Mouse (Mus musculus) heart, adult 18-20 months (tissue): ENCODE measurements at regions not wholly inside any gene's neighbourhood (a gene's known extent, or its start where the extent isn't known, plus 50 kb on each side); places are given as distances from the start of the nearest gene placed in this dataset.
"Not testable (repeated sequence)": the region's sequence is repeated elsewhere in the genome, so short reads cannot be mapped to it uniquely, and the experiment has no call there.

ENCODE experiments used
- DNase-seq, 2 experiments: peaks; one replicate each; pipeline ENCODE4 v3.0.0; 2021 to 2022; ENCODE audit warnings: mixed read lengths in 1 of 2

DNA sequence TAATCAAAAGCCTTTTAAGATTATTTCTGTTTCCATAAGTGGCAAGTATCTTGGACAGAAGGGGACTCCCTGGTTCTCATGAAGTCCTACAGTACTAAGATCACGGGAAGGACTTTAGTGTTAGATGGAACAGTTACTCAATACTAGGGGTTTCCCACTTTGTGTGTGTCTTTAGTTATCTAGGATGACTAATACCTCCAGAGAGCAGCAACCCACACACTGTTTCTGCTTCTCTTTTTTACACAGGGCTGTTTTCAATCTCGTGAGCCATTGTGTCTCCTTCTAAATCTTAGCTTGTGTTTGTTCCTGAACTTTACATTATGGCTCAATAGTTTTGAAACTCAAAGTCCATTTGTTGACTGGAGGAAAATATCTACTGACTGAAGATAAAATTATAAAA, 496.5 kb upstream of the Impg1 start:
- no peak for DNase-seq

DNA sequence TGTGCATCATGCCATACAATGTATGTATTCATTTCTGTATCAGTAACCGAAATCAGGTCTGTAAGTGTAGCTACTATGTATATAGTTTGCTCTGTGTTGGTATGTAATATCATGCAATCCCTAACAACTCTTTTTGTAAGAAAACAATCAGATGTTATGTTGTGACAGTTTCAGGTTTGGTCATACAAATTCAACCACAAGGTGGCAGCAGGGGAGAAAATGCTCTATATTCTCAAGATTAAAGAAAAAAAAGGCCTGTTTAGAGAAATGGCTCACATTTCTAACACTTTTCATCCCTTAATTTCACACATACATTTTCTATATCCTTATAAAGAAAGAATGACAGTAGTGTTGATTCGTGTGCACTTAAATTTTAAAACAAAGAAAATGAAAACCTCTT, 477.7 kb upstream of the Impg1 start:
- peak in 1 of 2 experiments; percentile 2 for DNase-seq

DNA sequence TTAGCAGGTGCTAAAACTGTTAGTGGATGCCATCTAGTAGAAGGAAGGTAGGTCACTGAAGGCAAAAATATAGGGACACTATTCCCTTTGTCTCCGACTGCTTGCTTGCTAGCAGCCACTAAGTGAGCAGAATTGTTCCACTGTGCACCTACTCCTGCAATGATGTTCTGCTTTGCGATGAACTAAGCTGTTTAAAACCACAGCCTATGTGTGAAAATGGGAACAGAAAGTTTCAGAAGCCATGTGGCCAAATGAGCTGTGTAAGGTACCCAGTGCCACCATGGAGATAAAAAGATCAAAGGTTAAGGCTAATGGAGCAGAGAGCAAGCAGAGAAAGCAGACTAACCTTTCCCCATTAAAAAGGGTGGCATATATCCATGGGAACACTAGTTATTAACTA, 476.1 kb upstream of the Impg1 start:
- no peak for DNase-seq

DNA sequence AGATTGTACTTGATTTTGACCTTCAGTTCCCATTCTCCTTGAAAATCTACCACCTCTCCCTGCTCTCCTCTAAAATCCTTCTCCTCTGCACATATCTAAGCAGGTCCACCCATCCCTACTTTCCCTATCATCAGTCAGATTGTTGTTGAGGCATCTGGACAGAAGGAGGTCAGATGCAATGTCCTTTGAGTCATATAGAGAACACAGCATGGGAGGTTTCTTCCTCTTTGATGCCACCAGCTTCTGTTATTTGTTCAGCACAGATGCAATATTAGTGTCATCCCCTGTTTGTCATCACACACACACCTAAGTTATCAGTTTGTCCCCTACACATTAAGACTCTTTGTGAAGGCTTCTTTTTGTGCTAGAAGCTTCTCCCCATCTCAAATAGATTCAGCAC, 473.0 kb upstream of the Impg1 start:
- DNase-seq, result no peak

DNA sequence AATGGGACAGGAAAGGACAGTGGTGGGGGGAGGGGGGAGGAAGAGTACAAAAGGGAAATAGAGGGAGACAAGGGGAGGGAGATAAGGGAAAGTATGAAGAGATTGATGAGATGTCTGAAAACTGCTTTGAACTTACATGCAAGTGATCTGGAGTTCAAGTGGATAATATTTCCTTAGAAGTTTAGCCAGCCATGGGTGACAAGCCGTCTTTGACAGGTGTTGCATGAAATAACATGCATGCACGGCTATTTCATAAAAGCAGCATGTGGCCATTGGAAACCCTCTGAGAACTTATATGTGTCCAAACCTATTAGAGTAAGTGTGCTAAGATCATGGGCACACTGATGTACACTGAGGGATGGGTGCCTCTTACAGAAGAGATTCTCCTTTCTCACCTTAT, 465.3 kb upstream of the Impg1 start:
- no peak for DNase-seq

DNA sequence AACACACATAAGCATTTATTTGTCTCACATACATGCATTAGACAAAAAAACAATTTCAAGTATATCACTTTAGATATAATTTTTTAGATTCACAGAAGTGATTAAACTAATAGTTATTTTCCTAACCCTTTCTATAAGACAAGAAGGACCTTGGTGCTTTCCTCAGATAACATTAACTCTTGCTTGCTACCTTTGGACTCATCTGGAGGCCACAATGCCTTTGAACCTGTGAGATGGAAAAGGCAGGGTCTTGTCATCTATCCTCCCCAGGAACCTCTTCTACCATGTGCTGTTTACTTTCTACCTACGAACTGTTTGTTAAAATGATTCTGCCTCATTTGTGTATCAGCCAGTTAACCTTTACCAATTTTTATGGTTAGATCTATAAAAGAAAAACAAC, 455.0 kb upstream of the Impg1 start:
- no peak for DNase-seq

DNA sequence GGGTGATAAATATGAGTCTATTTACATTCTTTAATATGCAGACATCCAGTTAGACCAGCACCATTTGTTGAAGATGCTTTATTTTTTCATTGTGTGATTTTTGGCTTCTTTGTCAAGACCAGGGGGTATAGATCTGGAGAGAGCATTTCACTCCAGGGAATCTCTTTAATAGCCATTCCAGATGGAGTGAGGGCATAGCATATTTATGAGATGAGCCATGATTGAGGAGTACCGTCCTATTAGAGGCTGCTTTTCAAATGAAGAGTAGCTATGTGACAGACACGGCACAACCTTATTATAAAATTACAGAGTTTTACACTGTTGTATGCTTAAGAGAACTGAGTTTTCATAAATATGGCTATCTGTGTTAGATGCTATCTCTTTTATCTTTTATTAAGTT, 448.6 kb upstream of the Impg1 start:
- DNase-seq, result no peak

DNA sequence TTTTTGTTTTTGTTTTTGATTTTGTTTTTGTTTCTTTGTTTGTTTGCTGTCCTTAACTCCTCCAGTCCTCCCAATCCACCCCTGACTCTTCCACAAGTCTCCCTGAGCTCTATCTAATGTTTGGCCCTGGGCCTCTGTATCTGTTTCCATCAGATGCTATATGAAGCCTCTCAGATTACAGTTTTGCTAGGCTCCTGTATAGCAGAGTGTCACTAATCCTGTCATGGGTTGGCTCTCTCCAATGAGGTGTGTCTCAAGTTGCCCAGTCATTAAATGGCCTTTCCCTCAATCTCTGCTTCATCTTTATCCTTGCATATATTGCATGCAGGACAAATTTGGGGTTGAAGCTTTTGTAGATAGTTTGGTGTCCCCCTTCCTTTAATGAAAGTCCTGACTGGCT, 446.9 kb upstream of the Impg1 start:
- no peak for DNase-seq

DNA sequence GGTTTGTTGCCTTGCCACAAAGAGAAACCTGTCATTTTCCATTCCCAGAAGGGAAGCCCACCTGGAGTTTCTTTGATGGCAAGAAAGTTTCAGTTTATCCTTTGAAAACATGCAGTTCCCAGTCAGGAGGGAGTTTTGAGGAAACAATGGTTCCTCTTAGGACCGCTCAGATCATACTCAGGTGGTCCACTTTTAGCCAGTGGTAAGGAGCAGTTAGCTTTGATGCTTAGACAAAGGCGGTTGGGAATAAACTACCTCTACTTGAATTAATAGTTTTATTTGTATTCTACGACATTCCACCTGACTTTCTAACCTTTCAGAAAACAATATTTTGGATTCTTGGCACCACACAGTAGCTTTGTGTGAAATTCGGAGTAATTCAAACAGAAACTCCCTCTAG, 401.5 kb upstream of the Impg1 start:
- DNase-seq, result no peak

DNA sequence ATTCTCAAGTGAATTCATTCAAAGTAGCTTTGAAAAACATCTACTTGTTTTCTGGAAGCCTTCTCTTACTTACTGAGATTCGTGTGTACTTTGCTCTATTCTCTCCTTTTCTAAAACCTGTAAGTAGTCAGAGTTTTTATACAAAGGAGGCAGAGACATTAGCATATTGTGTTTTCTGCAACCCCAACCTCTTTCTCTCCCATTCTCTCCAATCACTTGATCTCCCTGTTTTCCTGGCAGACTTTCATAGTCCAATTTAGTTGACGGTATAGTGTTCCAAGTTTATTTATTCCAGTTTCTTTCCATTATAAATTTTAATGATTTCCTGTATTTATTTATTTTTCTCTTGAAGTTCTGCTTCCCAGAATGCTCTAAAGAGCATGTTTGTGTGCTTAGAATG, 393.7 kb upstream of the Impg1 start:
- no peak for DNase-seq

DNA sequence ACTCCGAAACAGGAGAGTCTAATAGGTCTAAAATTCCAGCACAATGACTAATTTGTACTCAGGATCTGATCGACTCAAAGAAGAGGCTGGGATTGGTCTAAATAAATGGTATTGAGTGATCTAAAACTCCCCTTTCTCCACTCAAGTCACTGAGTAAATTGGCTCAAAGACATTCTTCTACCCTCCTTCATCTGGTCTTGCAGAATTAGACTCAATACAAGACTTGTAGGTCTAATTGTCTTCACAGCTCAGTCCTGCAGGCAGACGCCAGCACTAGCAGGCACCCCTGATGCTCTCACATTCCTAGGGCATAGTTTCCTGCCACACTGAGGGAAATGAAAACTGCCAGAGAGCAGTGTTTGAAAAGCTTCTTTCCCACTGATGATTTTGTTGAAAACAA, 382.9 kb upstream of the Impg1 start:
- DNase-seq, result no peak

DNA sequence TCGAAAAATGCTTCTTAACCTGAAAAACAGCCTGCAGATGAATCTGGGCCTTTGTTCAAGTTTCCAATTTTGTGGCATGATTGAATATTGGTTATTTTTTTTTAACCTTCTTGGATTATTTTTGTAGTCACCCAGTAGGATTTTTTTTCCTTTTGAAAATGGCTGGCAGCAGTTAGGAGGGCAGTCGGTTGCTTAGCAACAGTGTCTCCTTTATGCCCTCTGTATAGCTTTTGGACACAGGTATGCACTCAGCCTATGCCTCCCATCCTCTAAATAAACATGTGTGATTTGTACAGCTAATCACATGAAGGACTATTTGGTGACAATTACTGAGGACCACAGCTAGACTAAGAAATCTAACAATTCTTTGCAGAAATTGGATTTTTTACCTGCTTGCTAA, 367.5 kb upstream of the Impg1 start:
- DNase-seq, result no peak

DNA sequence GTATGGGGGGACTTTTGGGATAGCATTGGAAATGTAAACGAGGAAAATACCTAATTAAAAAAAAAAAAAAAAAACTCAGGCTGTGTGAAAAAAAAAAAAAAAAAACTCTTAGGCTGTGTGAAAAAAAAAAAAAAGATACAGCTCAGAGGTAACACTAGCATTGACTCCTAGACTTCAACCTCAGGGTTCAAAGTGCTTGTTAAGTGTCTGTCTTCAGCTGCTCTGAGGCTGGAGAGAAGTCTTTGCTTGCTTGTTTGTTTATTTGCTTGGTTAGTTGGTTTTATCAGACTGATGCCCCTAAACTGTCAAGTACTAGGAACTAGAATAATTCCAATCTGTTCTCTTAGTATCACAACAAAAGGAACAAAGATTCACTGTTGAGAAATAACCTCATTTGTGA, 360.1 kb upstream of the Impg1 start:
- DNase-seq, result no peak

DNA sequence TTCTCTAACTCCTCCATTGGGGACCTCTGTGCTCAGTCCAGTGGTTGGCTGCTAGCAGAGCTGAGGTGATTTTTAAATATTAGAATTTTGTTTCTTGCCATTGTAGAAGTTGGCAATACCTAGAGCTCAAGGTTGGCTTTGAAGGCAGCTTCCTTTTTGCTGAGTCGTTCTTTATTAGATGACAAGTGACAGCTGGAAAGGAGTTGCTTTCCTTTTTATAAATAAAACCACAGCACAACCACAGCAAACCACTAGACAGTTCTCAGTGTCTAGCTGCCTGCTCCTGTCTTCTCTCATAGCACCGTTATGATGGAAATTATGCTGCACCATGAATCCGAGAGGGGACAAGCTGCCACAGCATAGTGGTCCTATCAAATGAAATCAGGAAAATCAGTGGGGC, 354.8 kb upstream of the Impg1 start:
- DNase-seq, result no peak

DNA sequence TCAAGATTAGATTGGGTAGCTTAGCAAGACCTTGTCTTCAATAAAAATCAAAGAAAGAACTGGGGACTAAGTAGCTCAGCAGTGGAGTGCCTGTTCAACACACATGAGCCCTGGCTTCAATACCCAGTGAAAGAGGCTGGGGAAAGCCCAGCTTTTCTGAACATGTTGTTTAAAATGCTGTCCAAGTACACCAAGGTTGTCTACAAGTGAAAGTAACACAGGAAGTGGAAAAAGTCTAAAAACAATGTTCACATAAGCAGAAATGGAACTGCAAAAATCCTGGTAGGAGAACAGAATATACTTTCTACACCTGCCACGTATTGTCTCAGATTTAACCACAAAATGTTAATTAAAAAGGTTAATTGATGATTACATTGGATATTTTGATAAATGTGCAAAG, 353.8 kb upstream of the Impg1 start:
- DNase-seq, result no peak

DNA sequence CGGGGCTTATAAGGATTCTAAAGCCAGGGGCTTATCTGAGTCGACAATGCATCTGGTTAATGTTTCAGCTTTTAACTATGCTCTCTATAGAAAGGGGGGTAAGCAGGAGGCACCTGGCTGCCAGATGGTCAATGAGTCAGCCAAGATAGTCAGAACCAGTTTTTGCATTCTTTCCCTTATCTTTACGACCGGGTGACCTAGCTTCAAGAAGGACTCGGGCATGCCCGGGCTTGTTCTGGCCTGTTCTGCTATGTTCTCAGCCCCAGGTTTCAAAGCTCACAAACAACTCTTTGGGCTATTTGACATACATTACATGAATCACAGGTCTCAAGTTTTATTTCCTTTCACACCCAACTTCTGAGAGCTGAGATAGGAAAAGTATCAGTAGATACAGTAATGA, 348.6 kb upstream of the Impg1 start:
- peak; percentile 1 to 10 for DNase-seq

DNA sequence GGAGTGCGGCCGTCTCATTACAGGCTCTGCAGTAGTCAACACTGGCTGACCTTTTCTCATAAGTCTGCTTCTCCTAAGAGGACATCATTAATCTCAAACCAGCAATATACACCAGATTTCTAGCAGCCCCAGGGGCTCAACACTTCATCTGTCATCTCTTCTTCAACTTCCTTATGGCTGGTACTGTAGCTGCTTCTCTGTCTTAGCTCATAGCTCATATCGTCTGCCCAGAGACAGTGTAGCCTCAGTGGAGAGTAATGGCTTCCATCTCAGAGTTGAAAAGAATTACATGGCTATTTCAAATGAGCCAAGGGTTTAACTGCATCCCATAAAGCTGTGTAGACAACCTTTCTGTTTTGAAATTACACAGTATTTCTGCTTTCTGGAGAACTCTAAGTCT, 326.2 kb upstream of the Impg1 start:
- no peak for DNase-seq

DNA sequence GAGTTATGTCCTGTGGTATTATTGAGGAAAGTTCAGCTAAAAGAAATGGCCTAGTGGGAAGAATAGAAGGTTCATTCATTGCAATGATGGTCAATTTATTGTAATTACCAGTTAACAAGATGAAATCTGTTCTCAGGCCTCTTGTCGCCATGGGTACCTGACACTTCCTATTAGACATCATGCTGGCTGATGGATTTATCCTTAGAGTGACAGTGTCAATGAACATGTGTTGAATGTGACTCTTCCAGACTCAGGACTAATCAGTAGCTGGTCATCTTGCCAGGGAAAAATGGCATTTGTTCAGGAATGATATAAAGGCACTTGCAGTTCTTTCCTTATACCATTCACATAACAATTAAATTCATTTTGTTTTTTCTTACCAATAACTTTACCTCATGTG, 309.3 kb upstream of the Impg1 start:
- DNase-seq, result no peak

DNA sequence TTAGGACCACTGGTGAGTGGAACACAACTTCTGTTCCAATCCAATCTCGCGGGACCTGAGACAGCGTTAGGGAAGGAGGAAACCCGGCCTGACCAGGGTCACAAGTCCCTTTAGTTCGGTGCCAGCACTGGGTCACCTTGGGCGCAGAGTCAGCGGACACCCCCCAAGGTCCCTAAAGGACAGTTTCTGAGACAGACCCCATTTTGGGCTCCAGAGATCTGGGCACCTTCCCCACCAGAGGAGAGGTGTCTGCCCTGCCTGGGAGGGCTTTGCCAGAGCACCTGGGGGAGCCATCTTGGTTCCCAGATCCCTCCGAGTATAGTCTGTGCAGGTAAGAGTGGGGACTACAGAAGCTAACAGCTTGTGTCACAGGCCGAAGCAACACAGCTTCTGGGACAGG, 270.5 kb upstream of the Impg1 start:
- DNase-seq, result not testable (repeated sequence)

DNA sequence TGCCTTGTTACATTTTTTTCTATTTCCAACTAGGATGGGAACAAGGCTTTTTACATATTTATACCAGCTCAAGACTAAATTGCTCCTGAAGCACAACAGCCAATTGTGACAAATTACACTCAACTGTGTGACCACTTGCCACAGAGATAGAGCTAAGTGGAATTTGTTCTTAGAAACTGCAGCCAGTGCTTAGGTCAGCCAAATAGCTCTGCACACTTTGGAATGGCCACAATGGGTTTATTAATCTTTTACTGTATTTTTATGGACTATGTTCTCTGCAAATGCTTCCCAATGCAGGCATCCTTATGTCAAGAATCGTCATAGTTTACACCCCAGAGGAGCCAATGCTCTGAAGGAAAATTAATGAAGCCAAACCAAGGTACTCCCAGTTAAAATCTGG, 267.7 kb upstream of the Impg1 start:
- DNase-seq, result no peak

DNA sequence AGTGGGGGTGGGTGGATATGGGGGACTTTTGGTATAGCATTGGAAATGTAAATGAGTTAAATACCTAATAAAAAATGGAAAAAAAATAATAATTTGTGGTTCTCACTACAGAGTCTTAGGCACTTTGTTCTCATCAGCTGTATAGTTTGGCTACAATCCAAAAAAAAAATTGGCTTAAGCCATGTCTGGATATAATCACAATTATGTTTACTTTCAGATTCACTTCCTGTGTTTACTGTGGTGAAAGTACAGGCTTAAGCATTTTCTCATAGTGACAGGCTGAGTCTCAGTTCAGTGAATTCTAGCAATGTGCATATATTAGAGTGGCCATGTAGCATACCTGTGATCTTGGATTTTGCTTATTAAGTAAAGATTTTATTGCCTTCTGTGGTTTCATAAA, 258.4 kb upstream of the Impg1 start:
- no peak for DNase-seq

DNA sequence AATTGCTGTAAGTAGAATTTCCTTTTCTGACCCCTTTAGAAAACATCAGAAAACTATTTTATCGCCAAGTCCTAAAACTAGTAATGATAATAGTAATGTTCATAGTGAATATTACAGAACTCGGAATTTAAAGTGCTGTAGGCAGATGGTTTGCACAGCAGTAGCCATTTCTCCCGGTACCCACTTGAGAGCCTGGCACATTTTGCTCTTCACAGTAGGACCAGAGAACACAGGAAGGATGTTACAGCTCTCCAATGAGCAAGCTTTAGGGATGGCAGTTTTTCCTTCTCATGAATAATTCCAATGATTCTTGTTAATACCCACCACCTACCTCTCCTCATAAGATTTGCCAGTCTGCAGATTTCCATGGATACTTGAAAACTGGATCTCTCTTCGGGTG, 253.2 kb upstream of the Impg1 start:
- DNase-seq, result no peak

DNA sequence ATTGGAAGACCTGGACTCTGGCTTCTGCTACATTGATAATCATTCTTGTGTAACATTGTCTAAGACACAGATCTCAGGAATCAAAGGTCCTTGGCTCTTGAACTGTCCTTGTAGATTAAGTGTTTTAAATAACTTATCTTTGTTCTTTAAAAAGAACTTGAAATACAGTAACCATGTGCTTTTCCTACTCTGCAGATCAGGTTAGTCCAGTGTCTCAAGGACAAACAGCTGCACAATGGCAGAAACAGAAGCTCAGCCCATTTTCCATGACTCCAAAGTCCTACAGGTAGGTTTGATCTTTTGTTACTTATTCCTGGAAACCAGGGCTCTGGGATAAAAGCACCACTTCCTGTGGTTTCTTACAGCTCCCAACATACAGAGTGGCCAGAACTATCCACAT, 244.5 kb upstream of the Impg1 start:
- no peak for DNase-seq

DNA sequence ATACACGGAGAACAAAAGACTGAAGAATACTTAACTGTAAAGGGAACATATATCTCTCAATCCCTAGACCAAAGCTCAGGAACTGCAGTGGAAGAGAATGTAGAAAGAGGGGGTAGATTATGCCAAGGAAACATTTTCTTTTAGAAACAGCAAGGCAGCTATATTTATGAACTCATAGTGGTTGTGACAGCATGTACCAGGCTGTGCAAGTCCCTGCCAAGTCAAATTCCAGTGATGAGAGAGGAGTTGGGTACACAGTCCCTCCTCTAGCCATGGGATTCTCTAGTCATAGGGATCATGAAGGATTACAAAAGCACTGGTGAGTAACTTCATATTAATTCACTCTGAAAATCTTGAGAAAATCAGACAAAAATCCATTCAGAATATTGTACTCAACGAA, 240.0 kb upstream of the Impg1 start:
- DNase-seq, result peak in 1 of 2 experiments; percentile 6

DNA sequence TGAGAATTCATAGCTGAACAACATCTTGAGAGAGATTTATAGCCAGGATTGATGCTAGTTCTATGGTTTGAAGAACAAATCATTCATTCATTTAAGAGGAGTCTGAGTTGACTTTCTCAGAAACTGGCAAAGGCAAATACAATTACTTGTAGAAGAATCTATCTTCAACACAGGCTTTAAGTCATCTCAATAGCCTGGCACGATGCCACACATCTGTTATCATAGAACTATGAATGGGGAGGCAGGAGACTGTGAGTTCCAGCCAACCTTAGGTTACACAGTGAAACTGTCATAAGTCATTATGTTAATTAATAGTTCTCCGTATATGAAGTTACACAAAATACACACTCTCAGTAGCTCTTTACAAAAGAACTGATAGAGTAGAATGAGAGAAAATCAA, 231.9 kb upstream of the Impg1 start:
- no peak for DNase-seq
